Mouse (Mus musculus) embryonic facial prominence, embryonic 11.5 days (tissue): ENCODE data around the gene Pou2f3. TPM values are rescaled to one million over a fixed set of nuclear protein-coding genes. Genes with fewer than 3 reads are reported as not detected.
"Not testable (repeated sequence)": the region's sequence is repeated elsewhere in the genome, so short reads cannot be mapped to it uniquely, and the experiment has no call there.

Source experiments
- ATAC-seq: fragments of 200-750 bp; cut with Nextera tagmentation; replicated peaks from 2 replicates; pipeline ENCODE4 v1.8.0; 2017; ENCODE audit warnings: low read depth; ENCODE audit not compliant: insufficient number of reproducible peaks, low FRiP score, low TSS enrichment
- DNase-seq: peaks from one replicate; pipeline ENCODE4 v3.0.0-alpha.2; 2015; ENCODE audit warnings: low spot score
- H3K27ac ChIP-seq: fragments of 300-500 bp; sonication (generic); replicated peaks from 2 replicates; pipeline ENCODE4 v1.5.1; 2014; ENCODE audit warnings: mild to moderate bottlenecking, low read depth, low read length, control low read depth
- H3K27me3 ChIP-seq: fragments of 300-500 bp; sonication (generic); 2 replicates; pipeline ENCODE4 v1.6.1; 2014; ENCODE audit warnings: mild to moderate bottlenecking, low read length, moderate library complexity, mixed read lengths; ENCODE audit not compliant: control insufficient read depth, insufficient read depth
- H3K36me3 ChIP-seq: fragments of 300-500 bp; sonication (generic); replicated peaks from 2 replicates; pipeline ENCODE4 v1.6.1; 2014; ENCODE audit warnings: low read depth, mild to moderate bottlenecking, low read length, moderate library complexity, mixed read lengths; ENCODE audit not compliant: control insufficient read depth, insufficient read depth
- H3K4me1 ChIP-seq: fragments of 300-500 bp; sonication (generic); 2 replicates; pipeline ENCODE4 v1.6.1; 2014; ENCODE audit warnings: low read length, mixed read lengths; ENCODE audit not compliant: control insufficient read depth, insufficient read depth
- H3K4me2 ChIP-seq: fragments of 300-500 bp; sonication (generic); 2 replicates; pipeline ENCODE4 v1.6.1; 2014; ENCODE audit warnings: low read depth, mild to moderate bottlenecking, control low read depth, low read length, moderate library complexity
- H3K4me3 ChIP-seq: fragments of 300-500 bp; sonication (generic); 2 replicates; pipeline ENCODE4 v1.5.1; 2014; ENCODE audit warnings: low read depth, low read length, control low read depth
- H3K9ac ChIP-seq: fragments of 300-500 bp; sonication (generic); replicated peaks from 2 replicates; pipeline ENCODE4 v1.6.1; 2014; ENCODE audit warnings: mild to moderate bottlenecking, control low read depth, low read length
- H3K9me3 ChIP-seq: fragments of 300-500 bp; sonication (generic); replicated peaks from 2 replicates; pipeline ENCODE4 v1.6.1; 2016; ENCODE audit warnings: mild to moderate bottlenecking, low read length, inconsistent platforms, mixed read lengths; ENCODE audit not compliant: control insufficient read depth
- WGBS: fragments of 180-500 bp; shearing (Covaris S2); extraction: QIAGEN DNeasy Blood & Tissue Kit; methylation state at CpG from one replicate; pipeline ENCODE4 v1.1.7; 2014; 5-methylcytosine and 5-hydroxymethylcytosine counted together
- polyA plus RNA-seq: library from polyadenylated mRNA; unstranded; fragments of >200 nt; fragmentation: Nextera tagmentation; extraction: Ambion mirVana; gene quantifications from 2 replicates; pipeline ENCODE4 v1.2.1, GENCODE M21; 2014

The Pou2f3 gene
- polyA plus RNA-seq, 1 experiment from 2014 or later: not detected

DNA sequence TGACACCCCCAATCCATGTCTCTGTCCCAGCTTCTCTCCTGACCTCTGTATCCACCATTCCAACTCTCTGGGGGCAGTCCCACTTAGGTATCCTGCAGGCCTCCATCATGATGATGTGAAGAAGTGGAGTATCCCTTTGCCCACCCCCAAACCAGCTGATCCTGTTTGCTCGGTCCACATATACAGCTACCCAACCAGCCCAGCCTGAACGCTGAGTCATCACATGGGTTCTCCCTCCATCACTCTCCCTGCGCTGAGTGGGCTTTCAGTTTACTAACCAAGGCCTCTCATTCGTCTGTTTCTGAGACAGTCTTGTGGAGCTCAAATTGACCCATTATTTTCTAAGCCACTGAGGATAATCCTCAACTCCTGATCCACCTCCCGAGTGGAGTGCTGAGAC, 78.2 kb downstream of the Pou2f3 start:
- H3K27me3 ChIP-seq: no peaks in the 10 kb centered on the region
- no peak overlapping the region for H3K4me2 ChIP-seq
- no peaks in the 10 kb centered on the region for H3K4me1 ChIP-seq
- no peak overlapping the region for H3K27ac ChIP-seq
- no peak overlapping the region for H3K4me3 ChIP-seq
- H3K9me3 ChIP-seq: no peaks in the 10 kb centered on the region
- 73% methylated on average over 5 of the region's 5 CpGs for WGBS
- no peaks in the 10 kb centered on the region for H3K36me3 ChIP-seq
- ATAC-seq (no peak), DNase-seq (no peak)
- H3K9ac ChIP-seq: no peak overlapping the region

- no peaks in the 10 kb centered on the region for H3K4me1 ChIP-seq
- H3K9ac ChIP-seq: no peak overlapping the region
- H3K36me3 ChIP-seq: no peaks in the 10 kb centered on the region
- no peaks in the 10 kb centered on the region for H3K9me3 ChIP-seq
- no peak overlapping the region for H3K27ac ChIP-seq
- DNase-seq: no peak
- 94% methylated on average over 2 of the region's 2 CpGs for WGBS
- no peak overlapping the region for H3K4me3 ChIP-seq
- H3K4me2 ChIP-seq: no peak overlapping the region
- H3K27me3 ChIP-seq: no peaks in the 10 kb centered on the region
- ATAC-seq: no peak
Measured at GRCm38 (mm10) chr9:43130684-43131083, 79.5 kb downstream of the Pou2f3 start.

GRCm38 (mm10) chr9:43127101-43127787, 82.9 kb downstream of the Pou2f3 start:
- Histone ChIP-seq H3K9ac (no peak overlapping the region), H3K4me1 (no peaks in the 10 kb centered on the region), H3K9me3 (no peaks in the 10 kb centered on the region), H3K27me3 (no peaks in the 10 kb centered on the region), H3K4me2 (no peak overlapping the region), H3K36me3 (no peaks in the 10 kb centered on the region), H3K4me3 (no peak overlapping the region), H3K27ac (no peak overlapping the region)
- no peak for ATAC-seq
- WGBS: 71% methylated on average over 10 of the region's 10 CpGs
- DNase-seq: no peak

DNA sequence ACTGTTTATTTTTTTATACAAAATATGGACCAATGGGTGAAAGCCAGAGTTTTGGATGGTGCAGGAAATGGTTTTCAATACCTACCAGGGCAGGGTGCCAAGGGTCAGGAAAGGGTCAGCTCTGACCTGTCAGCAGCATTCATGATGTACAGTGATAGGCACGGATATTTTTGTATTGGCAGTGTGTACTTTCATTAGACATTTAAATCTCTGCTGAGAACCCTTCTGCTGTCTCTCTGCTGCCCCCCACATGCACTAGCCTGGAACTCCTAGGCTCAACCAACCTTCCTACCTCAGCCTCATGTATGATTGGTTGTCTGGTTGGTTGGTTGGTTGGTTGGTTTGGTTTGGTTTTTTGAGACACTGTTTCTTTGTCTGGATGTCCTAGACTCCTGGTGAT, 87.8 kb downstream of the Pou2f3 start:
- H3K4me2 ChIP-seq: no peak overlapping the region
- H3K27me3 ChIP-seq: no peaks in the 10 kb centered on the region
- H3K4me1 ChIP-seq: no peaks in the 10 kb centered on the region
- H3K36me3 ChIP-seq: no peaks in the 10 kb centered on the region
- no peak overlapping the region for H3K9ac ChIP-seq
- H3K4me3 ChIP-seq: no peak overlapping the region
- H3K27ac ChIP-seq: no peak overlapping the region
- ATAC-seq (no peak), DNase-seq (no peak)
- 55% methylated on average over 1 of the region's 1 CpGs for WGBS
- no peaks in the 10 kb centered on the region for H3K9me3 ChIP-seq

DNA sequence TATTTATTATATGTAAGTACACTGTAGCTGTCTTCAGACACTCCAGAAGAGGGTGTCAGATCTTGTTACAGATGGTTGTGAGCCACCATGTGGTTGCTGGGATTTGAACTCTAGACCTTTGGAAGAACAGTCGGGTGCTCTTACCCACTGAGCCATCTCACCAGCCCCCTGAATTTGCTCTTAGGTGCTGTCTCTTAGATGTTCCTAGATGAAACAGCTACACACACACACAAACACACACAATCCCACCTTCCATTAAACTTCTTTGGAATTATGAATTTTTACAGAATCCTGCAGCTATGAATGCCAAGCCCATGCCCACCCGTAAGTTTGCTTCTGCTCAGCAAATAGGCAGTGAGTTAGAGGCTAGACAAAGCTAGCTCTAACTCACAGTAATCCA, 88.2 kb downstream of the Pou2f3 start:
- not testable (repeated sequence) for H3K4me1 ChIP-seq, DNase-seq, ATAC-seq, H3K4me3 ChIP-seq, H3K9me3 ChIP-seq, H3K27me3 ChIP-seq, H3K4me2 ChIP-seq, H3K36me3 ChIP-seq, H3K27ac ChIP-seq, H3K9ac ChIP-seq
- 90% methylated on average over 2 of the region's 2 CpGs for WGBS

DNA sequence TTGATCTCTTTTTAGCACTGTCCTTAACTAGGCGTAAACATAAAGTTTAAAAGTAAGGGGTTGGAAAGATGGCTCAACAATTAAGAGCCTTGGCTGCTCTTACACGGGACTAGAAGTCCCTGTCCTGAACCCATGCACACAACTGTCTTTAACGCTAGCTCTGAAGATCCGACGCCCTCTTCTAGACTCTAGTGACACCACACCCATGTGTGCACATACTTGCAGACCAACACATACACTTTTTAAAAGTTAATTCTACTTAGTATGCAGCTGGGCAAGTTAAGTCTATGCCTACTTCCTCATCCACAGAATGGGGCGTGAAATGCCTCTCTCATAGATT, 93.2 kb downstream of the Pou2f3 start:
- no peak overlapping the region; the same call in 1 of the 2 replicates for H3K4me2 ChIP-seq
- no peak overlapping the region for H3K4me3 ChIP-seq
- WGBS: 88% methylated on average over 6 of the region's 6 CpGs
- no peaks in the 10 kb centered on the region for H3K9me3 ChIP-seq
- H3K4me1 ChIP-seq: no peaks in the 10 kb centered on the region
- ATAC-seq (no peak), DNase-seq (no peak)
- H3K36me3 ChIP-seq: no peaks in the 10 kb centered on the region
- no peak overlapping the region for H3K9ac ChIP-seq
- H3K27ac ChIP-seq: no peak overlapping the region
- no peaks in the 10 kb centered on the region for H3K27me3 ChIP-seq

GRCm38 (mm10) chr9:43116134-43116996, 93.8 kb downstream of the Pou2f3 start, which contains the start of gene Tmem136:
Tmem136 (minus strand) TSS chr9:43116570.
- Histone ChIP-seq H3K36me3 (no peaks in the 10 kb centered on the region), H3K4me3 (peak within 1 kb of the TSS; percentile 95), H3K27me3 (no peaks in the 10 kb centered on the region), H3K9ac (peak within 1 kb of the TSS; percentile 80), H3K4me1 (no peaks in the 10 kb centered on the region), H3K9me3 (no peaks in the 10 kb centered on the region), H3K27ac (no peak within 1 kb of the TSS; the same call in 1 of the 2 replicates), H3K4me2 (peak within 1 kb of the TSS; percentile 87)
- WGBS: 5% methylated on average over 55 of the region's 55 CpGs
- ATAC-seq: peak; percentile 93
- peak; percentile 79 for DNase-seq
